Mouse (Mus musculus): ENCODE results near the gene Ap4b1. TPM values are rescaled to one million over a fixed set of nuclear protein-coding genes. Genes with fewer than 3 reads are reported as not detected.
"Not testable (repeated sequence)": the region's sequence is repeated elsewhere in the genome, so short reads cannot be mapped to it uniquely, and the experiment has no call there.

Ap4b1 gene
- polyA plus RNA-seq, 1 experiment from 2014 or later = 21.8 TPM

- Histone ChIP-seq H3K36me3 (peaks cover 35% of the 10 kb centered on the region), H3K9me3 (no peaks in the 10 kb centered on the region), H3K4me1 (peaks cover 5% of the 10 kb centered on the region), H3K4me2 (replicated peaks) (no peak overlapping the region), H3K4me3 (no peak overlapping the region), H3K27me3 (no peaks in the 10 kb centered on the region), H3K9ac (replicated peaks) (no peak overlapping the region), H3K27ac (replicated peaks) (no peak overlapping the region)
- 87% methylated on average over 8 of the region's 8 CpGs for WGBS
- no peak for ATAC-seq (ENCODE audit: low FRiP score, low read depth)
Observed at GRCm38 (mm10) chr3:103802861-103803260, 6.5 kb upstream of the Ap4b1 start.

GRCm38 (mm10) chr3:103805671-103806070 is 3.6 kb upstream of the Ap4b1 start:
- Histone ChIP-seq H3K27me3 (no peaks in the 10 kb centered on the region), H3K36me3 (peaks cover 35% of the 10 kb centered on the region), H3K9ac (replicated peaks) (no peak overlapping the region), H3K4me3 (no peak overlapping the region), H3K4me1 (peaks cover 20% of the 10 kb centered on the region), H3K9me3 (no peaks in the 10 kb centered on the region), H3K4me2 (replicated peaks) (no peak overlapping the region), H3K27ac (replicated peaks) (no peak overlapping the region)
- no peak for ATAC-seq (ENCODE audit: low FRiP score, low read depth)
- 87% methylated on average over 1 of the region's 1 CpGs for WGBS

GRCm38 (mm10) chr3:103809799-103810150 is 455 bp downstream of the Ap4b1 start:
- peaks cover 21% of the 10 kb centered on the region for H3K36me3 ChIP-seq
- no peaks in the 10 kb centered on the region for H3K27me3 ChIP-seq
- no peaks in the 10 kb centered on the region for H3K9me3 ChIP-seq
- peaks cover 20% of the 10 kb centered on the region for H3K4me1 ChIP-seq
- peak overlapping the region; percentile 88 for H3K27ac ChIP-seq (replicated peaks)
- H3K9ac ChIP-seq (replicated peaks) = peak overlapping the region; percentile 57
- peak; percentile 64; the same call in 1 of the 2 replicates for ATAC-seq (ENCODE audit: low FRiP score, low read depth)
- peak overlapping the region; percentile 83 for H3K4me3 ChIP-seq
- H3K4me2 ChIP-seq (replicated peaks) = peak overlapping the region; percentile 77
- WGBS = 2% methylated on average over 14 of the region's 14 CpGs

GRCm38 (mm10) chr3:103810967-103811366 is 1.6 kb downstream of the Ap4b1 start:
- H3K27me3 ChIP-seq = no peaks in the 10 kb centered on the region
- peaks cover 24% of the 10 kb centered on the region for H3K36me3 ChIP-seq
- H3K4me1 ChIP-seq = peaks cover 20% of the 10 kb centered on the region
- H3K27ac ChIP-seq (replicated peaks) = no peak overlapping the region
- no peaks in the 10 kb centered on the region for H3K9me3 ChIP-seq
- no peak overlapping the region for H3K4me2 ChIP-seq (replicated peaks)
- ATAC-seq (ENCODE audit: low FRiP score, low read depth) = no peak
- no peak overlapping the region for H3K4me3 ChIP-seq
- no peak overlapping the region for H3K9ac ChIP-seq (replicated peaks)
- WGBS = 95% methylated on average over 6 of the region's 6 CpGs

- H3K4me3 ChIP-seq = no peak overlapping the region
- H3K9ac ChIP-seq (replicated peaks) = no peak overlapping the region
- peaks cover 5% of the 10 kb centered on the region for H3K36me3 ChIP-seq
- no peaks in the 10 kb centered on the region for H3K9me3 ChIP-seq
- no peaks in the 10 kb centered on the region for H3K4me1 ChIP-seq
- no peak overlapping the region for H3K27ac ChIP-seq (replicated peaks)
- no peak for ATAC-seq (ENCODE audit: low FRiP score, low read depth)
- H3K27me3 ChIP-seq = no peaks in the 10 kb centered on the region
- no peak overlapping the region for H3K4me2 ChIP-seq (replicated peaks)
Observed at GRCm38 (mm10) chr3:103827548-103827947, 18.2 kb downstream of the Ap4b1 start.

GRCm38 (mm10) chr3:103829036-103829435 is 19.7 kb downstream of the Ap4b1 start:
- no peak overlapping the region for H3K4me3 ChIP-seq
- ATAC-seq (ENCODE audit: low FRiP score, low read depth) = no peak
- H3K27ac ChIP-seq (replicated peaks) = no peak overlapping the region

GRCm38 (mm10) chr3:103830681-103831080 is 21.4 kb downstream of the Ap4b1 start:
- not testable (repeated sequence) for H3K27ac ChIP-seq (replicated peaks); ATAC-seq (ENCODE audit: low FRiP score, low read depth); H3K4me3 ChIP-seq; H3K27me3 ChIP-seq; H3K36me3 ChIP-seq; H3K4me1 ChIP-seq; H3K4me2 ChIP-seq (replicated peaks); H3K9ac ChIP-seq (replicated peaks); H3K9me3 ChIP-seq
- 48% methylated on average over 1 of the region's 1 CpGs for WGBS

More at GRCm38 (mm10) chr3:103829036-103829435, 19.7 kb downstream of the Ap4b1 start:
- Histone ChIP-seq H3K27me3 (no peaks in the 10 kb centered on the region), H3K4me1 (no peaks in the 10 kb centered on the region), H3K36me3 (no peaks in the 10 kb centered on the region), H3K9me3 (no peaks in the 10 kb centered on the region), H3K9ac (replicated peaks) (no peak overlapping the region), H3K4me2 (replicated peaks) (no peak overlapping the region)
- WGBS = 92% methylated on average over 3 of the region's 3 CpGs

GRCm38 (mm10) chr3:103831146-103831545 is 21.8 kb downstream of the Ap4b1 start:
- ATAC-seq (ENCODE audit: low FRiP score, low read depth) = no peak
- no peaks in the 10 kb centered on the region for H3K4me1 ChIP-seq
- no peaks in the 10 kb centered on the region for H3K36me3 ChIP-seq
- H3K4me2 ChIP-seq (replicated peaks) = no peak overlapping the region
- H3K9ac ChIP-seq (replicated peaks) = no peak overlapping the region
- no peak overlapping the region for H3K27ac ChIP-seq (replicated peaks)
- 83% methylated on average over 7 of the region's 7 CpGs for WGBS
- no peaks in the 10 kb centered on the region for H3K27me3 ChIP-seq
- no peak overlapping the region for H3K4me3 ChIP-seq
- no peaks in the 10 kb centered on the region for H3K9me3 ChIP-seq

GRCm38 (mm10) chr3:103832426-103832825 is 23.1 kb downstream of the Ap4b1 start, which contains the start of gene Bcl2l15:
Bcl2l15 (plus strand) TSS chr3:103832601.
- ATAC-seq (ENCODE audit: low FRiP score, low read depth) = no peak
- H3K4me1 ChIP-seq = no peaks in the 10 kb centered on the region
- H3K9ac ChIP-seq (replicated peaks) = no peak within 1 kb of the TSS
- H3K36me3 ChIP-seq = no peaks in the 10 kb centered on the region
- no peak within 1 kb of the TSS for H3K4me2 ChIP-seq (replicated peaks)
- no peaks in the 10 kb centered on the region for H3K27me3 ChIP-seq
- H3K4me3 ChIP-seq = no peak within 1 kb of the TSS
- no peaks in the 10 kb centered on the region for H3K9me3 ChIP-seq
- H3K27ac ChIP-seq (replicated peaks) = no peak within 1 kb of the TSS

GRCm38 (mm10) chr3:103834001-103834400 is 24.7 kb downstream of the Ap4b1 start:
- ATAC-seq (ENCODE audit: low FRiP score, low read depth) = no peak
- H3K4me1 ChIP-seq = no peaks in the 10 kb centered on the region
- H3K9me3 ChIP-seq = no peaks in the 10 kb centered on the region
- no peak overlapping the region for H3K27ac ChIP-seq (replicated peaks)
- H3K4me2 ChIP-seq (replicated peaks) = no peak overlapping the region
- H3K4me3 ChIP-seq = no peak overlapping the region
- WGBS = 94% methylated on average over 2 of the region's 2 CpGs
- no peaks in the 10 kb centered on the region for H3K27me3 ChIP-seq
- no peak overlapping the region for H3K9ac ChIP-seq (replicated peaks)
- no peaks in the 10 kb centered on the region for H3K36me3 ChIP-seq

- no peak overlapping the region for H3K4me3 ChIP-seq
- no peak for ATAC-seq (ENCODE audit: low FRiP score, low read depth)
- WGBS = 77% methylated on average over 6 of the region's 6 CpGs
Observed at GRCm38 (mm10) chr3:103835272-103835950, 26.1 kb downstream of the Ap4b1 start.

GRCm38 (mm10) chr3:103835951-103836310 is 26.6 kb downstream of the Ap4b1 start:
- Histone ChIP-seq H3K4me3 (no peak overlapping the region), H3K36me3 (no peaks in the 10 kb centered on the region), H3K9me3 (no peaks in the 10 kb centered on the region), H3K27ac (replicated peaks) (no peak overlapping the region), H3K4me2 (replicated peaks) (no peak overlapping the region), H3K9ac (replicated peaks) (no peak overlapping the region), H3K27me3 (no peaks in the 10 kb centered on the region), H3K4me1 (no peaks in the 10 kb centered on the region)
- 80% methylated on average over 10 of the region's 10 CpGs for WGBS
- no peak for ATAC-seq (ENCODE audit: low FRiP score, low read depth)

More at GRCm38 (mm10) chr3:103835272-103835950, 26.1 kb downstream of the Ap4b1 start:
- no peak overlapping the region for H3K27ac ChIP-seq (replicated peaks)
- no peaks in the 10 kb centered on the region for H3K27me3 ChIP-seq
- no peaks in the 10 kb centered on the region for H3K36me3 ChIP-seq
- no peaks in the 10 kb centered on the region for H3K4me1 ChIP-seq
- no peaks in the 10 kb centered on the region for H3K9me3 ChIP-seq
- no peak overlapping the region for H3K4me2 ChIP-seq (replicated peaks)
- H3K9ac ChIP-seq (replicated peaks) = no peak overlapping the region

- Histone ChIP-seq H3K4me2 (replicated peaks) (no peak overlapping the region), H3K36me3 (no peaks in the 10 kb centered on the region), H3K9me3 (no peaks in the 10 kb centered on the region), H3K27me3 (no peaks in the 10 kb centered on the region), H3K4me1 (no peaks in the 10 kb centered on the region), H3K27ac (replicated peaks) (no peak overlapping the region), H3K9ac (replicated peaks) (no peak overlapping the region), H3K4me3 (no peak overlapping the region)
- ATAC-seq (ENCODE audit: low FRiP score, low read depth) = no peak
- 96% methylated on average over 5 of the region's 5 CpGs for WGBS
Observed at GRCm38 (mm10) chr3:103836453-103836852, 27.1 kb downstream of the Ap4b1 start.
